Mouse (Mus musculus) heart, adult 2 months (tissue): ENCODE results near the gene Zfp950.
"Not testable (repeated sequence)": the region's sequence is repeated elsewhere in the genome, so short reads cannot be mapped to it uniquely, and the experiment has no call there.

Experiments
- CTCF ChIP-seq: fragments of 200-600 bp; IDR thresholded peaks from 2 replicates; pipeline ENCODE4 v1.8.1; 2022; ENCODE audit warnings: antibody characterized with exemption, mild to moderate bottlenecking, moderate library complexity
- EP300 ChIP-seq: fragments of 200-500 bp; IDR thresholded peaks from 2 replicates; pipeline ENCODE4 v1.6.1; 2011; ENCODE audit warnings: low read depth, low read length, control low read depth; ENCODE audit not compliant: insufficient read depth

DNA sequence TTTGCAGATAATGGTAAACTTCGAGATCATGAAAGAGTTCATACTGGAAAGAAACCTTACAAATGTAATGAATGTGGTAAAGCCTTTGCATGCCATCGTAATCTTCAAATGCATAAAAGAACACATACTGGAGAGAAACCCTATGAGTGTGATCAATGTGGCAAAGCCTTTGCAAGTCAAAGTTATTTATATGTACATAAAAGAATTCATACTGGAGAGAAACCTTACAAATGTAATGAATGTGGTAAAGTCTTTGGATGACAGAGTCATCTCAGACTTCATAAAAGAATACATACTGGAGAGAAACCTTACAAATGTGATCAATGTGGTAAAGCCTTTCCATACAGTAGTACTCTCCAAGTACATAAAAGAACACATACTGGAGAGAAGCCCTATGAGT, 43.0 kb upstream of the Zfp950 start, which contains the start of gene Gm6020:
- TF ChIP-seq CTCF, EP300: not testable (repeated sequence)
